Mouse (Mus musculus): ENCODE measurements around the gene Flii. TPM values are rescaled to one million over a fixed set of nuclear protein-coding genes. Genes with fewer than 3 reads are reported as not detected.

The Flii gene
- polyA plus RNA-seq, 1 experiment from 2014 or later = 77.7 TPM

DNA sequence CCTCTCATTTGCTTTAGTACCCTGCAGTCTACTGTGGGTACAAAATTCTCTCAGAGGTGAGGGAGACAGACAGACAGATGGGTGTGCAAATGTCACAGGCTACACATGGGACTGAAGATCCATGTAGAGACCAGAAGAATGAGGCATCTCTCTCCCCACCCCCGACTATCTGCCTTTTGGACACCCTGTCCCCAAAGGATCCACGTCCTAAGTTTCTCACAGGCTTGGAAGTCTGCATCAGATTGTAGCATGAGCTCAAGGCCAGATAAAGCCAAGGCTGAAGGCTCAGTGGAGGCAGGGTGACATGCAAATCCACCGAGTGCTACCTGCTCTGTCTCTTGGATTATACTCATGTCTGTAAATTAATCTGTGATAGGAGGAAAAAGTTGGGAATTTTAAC lies 9.4 kb upstream of the Flii start:
- Histone ChIP-seq H3K36me3 (peaks cover 65% of the 10 kb centered on the region), H3K27ac (no peak overlapping the region), H3K4me3 (no peak overlapping the region), H3K27me3 (ENCODE audit: low read depth, poor library complexity, severe bottlenecking) (no peaks in the 10 kb centered on the region), H3K9me3 (replicated peaks) (no peaks in the 10 kb centered on the region), H3K4me1 (no peaks in the 10 kb centered on the region)
- 78% methylated on average over 3 of the region's 3 CpGs for WGBS
- DNase-seq (ENCODE audit: low spot score) = no peak

- DNase-seq (ENCODE audit: low spot score) = no peak
- 85% methylated on average over 5 of the region's 5 CpGs for WGBS
- Histone ChIP-seq H3K27ac (no peak overlapping the region), H3K4me1 (no peaks in the 10 kb centered on the region), H3K36me3 (peaks cover 65% of the 10 kb centered on the region), H3K4me3 (no peak overlapping the region), H3K27me3 (ENCODE audit: low read depth, poor library complexity, severe bottlenecking) (no peaks in the 10 kb centered on the region), H3K9me3 (replicated peaks) (no peaks in the 10 kb centered on the region)
Observed at GRCm38 (mm10) chr11:60735191-60735590, 8.1 kb upstream of the Flii start.

- peaks cover 57% of the 10 kb centered on the region for H3K36me3 ChIP-seq
- H3K27me3 ChIP-seq (ENCODE audit: low read depth, poor library complexity, severe bottlenecking) = no peaks in the 10 kb centered on the region
- H3K27ac ChIP-seq = no peak overlapping the region
- H3K4me3 ChIP-seq = no peak overlapping the region
- H3K4me1 ChIP-seq = peaks cover 4% of the 10 kb centered on the region
- WGBS = 87% methylated on average over 2 of the region's 2 CpGs
- no peak for DNase-seq (ENCODE audit: low spot score)
- no peaks in the 10 kb centered on the region for H3K9me3 ChIP-seq (replicated peaks)
Observed at GRCm38 (mm10) chr11:60734206-60734605, 7.1 kb upstream of the Flii start.

DNA sequence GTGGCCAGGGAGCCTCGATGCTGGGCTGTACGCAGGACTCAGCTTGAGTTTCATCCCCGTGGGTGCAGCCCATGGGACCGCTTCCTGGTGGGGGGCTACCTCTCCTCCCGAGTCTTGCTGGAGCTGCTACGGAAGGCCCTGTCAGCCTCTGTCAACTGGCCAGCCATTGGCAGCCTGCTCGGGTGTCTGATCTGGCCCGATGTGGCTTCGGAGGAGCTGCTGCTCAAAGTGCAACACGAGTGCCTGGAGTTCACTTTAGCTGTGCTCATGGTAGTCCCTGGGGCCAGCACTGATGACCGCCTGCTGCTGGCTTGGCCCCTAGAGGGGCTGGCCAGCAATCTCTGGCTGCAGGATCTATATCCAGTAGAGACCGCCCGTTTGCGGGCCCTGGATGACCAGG lies 4.2 kb upstream of the Flii start:
- Histone ChIP-seq H3K9me3 (replicated peaks) (no peaks in the 10 kb centered on the region), H3K4me3 (no peak overlapping the region), H3K36me3 (peaks cover 45% of the 10 kb centered on the region), H3K27me3 (ENCODE audit: low read depth, poor library complexity, severe bottlenecking) (no peaks in the 10 kb centered on the region), H3K4me1 (peaks cover 29% of the 10 kb centered on the region), H3K27ac (no peak overlapping the region)
- DNase-seq (ENCODE audit: low spot score) = no peak
- 94% methylated on average over 14 of the region's 14 CpGs for WGBS

DNA sequence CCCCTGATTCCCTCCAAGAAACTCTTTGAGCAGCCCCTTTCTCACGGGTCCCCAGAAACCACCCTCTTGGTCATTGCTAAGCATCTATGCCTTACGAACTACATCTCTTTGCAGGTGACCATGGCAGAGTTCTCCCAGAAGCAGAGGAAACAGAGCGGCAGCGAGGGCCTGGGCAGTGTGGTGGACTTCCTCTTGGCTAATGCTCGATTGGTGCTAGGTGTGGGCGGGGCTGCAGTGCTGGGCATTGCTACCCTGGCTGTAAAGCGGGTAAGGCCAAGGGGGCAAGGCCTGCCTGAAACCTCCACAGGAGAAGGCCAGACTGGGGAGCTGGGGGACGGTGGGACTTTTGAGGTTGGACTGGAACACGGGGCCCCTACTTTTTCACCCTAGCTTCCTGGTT lies 3.1 kb upstream of the Flii start:
- Histone ChIP-seq H3K4me3 (no peak overlapping the region), H3K4me1 (peaks cover 34% of the 10 kb centered on the region), H3K27me3 (ENCODE audit: low read depth, poor library complexity, severe bottlenecking) (no peaks in the 10 kb centered on the region), H3K27ac (0 out of 2 replicates have a peak overlapping the region, but pooled peaks have one; percentile 12), H3K36me3 (peaks cover 41% of the 10 kb centered on the region), H3K9me3 (replicated peaks) (no peaks in the 10 kb centered on the region)
- 87% methylated on average over 9 of the region's 9 CpGs for WGBS
- DNase-seq (ENCODE audit: low spot score) = no peak

GRCm38 (mm10) chr11:60729217-60729641 lies 2.2 kb upstream of the Flii start:
- peak overlapping the region; percentile 89; the same call in 1 of the 2 replicates for H3K27ac ChIP-seq
- H3K27me3 ChIP-seq (ENCODE audit: low read depth, poor library complexity, severe bottlenecking) = no peaks in the 10 kb centered on the region
- peak overlapping the region; percentile 80 for H3K4me3 ChIP-seq
- 85% methylated on average over 6 of the region's 6 CpGs for WGBS
- H3K36me3 ChIP-seq = peaks cover 49% of the 10 kb centered on the region
- H3K9me3 ChIP-seq (replicated peaks) = no peaks in the 10 kb centered on the region
- H3K4me1 ChIP-seq = peaks cover 34% of the 10 kb centered on the region
- no peak for DNase-seq (ENCODE audit: low spot score)

DNA sequence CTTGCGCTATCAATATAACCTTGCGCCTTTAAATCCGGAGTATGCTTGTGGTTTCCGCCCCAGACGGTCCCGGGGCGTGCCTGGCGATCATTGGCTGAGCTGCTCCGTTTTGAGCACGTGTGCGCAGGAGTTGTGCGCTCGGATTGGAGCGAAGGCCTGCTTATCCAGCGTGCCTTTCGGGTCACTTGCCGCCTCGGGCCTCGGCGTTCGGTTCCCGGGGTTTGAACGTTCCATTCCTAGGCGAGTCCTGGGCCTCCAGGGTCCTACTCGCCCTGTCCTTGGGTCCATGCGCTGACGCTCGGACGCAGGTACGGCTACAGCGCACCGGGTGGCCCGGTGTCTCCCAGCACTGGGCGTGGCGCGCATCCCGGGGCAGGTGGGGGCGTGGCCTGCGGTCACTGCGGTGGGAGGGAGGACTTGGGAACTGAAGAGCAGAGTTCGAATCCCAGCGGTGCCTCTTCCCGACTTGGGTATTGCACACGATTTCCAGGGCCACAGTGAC lies 1.2 kb upstream of the Flii start, which contains the start of gene Mief2:
TSS of gene Mief2 (plus strand) at position 139 of the 502 bp plus-strand sequence.
- peak within 1 kb of the TSS; percentile 89 for H3K27ac ChIP-seq
- no peaks in the 10 kb centered on the region for H3K9me3 ChIP-seq (replicated peaks)
- H3K4me1 ChIP-seq = peaks cover 34% of the 10 kb centered on the region
- H3K36me3 ChIP-seq = peaks cover 49% of the 10 kb centered on the region
- H3K4me3 ChIP-seq = peak within 1 kb of the TSS; percentile 80
- under 1% methylated on average over 44 of the region's 44 CpGs for whole genome bisulfite sequencing
- no peaks in the 10 kb centered on the region for H3K27me3 ChIP-seq (ENCODE audit: low read depth, poor library complexity, severe bottlenecking)
- peak; percentile 90 for DNase-seq (ENCODE audit: low spot score)

DNA sequence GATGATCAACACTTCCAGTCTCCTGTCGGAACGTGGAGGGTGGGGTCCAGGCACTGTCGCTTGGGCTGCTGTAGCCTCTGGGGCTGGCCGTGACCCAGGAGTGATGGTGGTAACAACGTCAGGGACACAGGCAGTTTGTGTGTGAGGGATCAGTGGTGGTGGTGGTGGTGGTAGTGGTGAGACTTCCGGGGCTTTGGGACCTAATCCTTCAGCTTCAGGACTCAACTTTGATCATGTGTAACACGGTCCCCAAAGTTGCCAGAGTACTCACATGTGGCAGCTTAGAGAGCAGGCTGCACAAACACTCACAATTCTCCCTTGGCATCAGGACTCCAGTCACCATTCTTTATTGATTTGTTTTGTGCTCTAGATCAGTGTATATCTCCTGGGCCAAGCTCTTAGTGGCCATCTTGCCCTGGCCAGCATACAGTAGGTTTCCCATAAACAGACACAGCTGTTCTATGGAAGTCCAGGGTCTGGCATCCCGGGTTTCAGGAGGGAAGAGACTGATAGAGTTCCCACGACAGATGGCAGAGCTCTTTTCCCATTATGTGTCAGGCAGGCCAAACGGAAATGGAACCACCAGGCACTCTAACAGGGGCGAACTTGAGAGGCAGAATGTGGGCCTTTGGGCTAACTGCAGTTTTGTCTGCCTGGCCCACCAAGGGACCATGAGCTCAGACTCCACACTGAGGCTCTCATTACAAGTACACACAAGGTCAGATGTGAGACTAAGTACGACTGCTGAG lies 503 bp upstream of the Flii start:
- Histone ChIP-seq H3K4me1 (peaks cover 34% of the 10 kb centered on the region), H3K9me3 (replicated peaks) (no peaks in the 10 kb centered on the region), H3K27me3 (ENCODE audit: low read depth, poor library complexity, severe bottlenecking) (no peaks in the 10 kb centered on the region), H3K4me3 (peak overlapping the region; percentile 80), H3K36me3 (peaks cover 49% of the 10 kb centered on the region), H3K27ac (peak overlapping the region; percentile 89)
- DNase-seq (ENCODE audit: low spot score) = no peak
- 11% methylated on average over 12 of the region's 12 CpGs for WGBS

GRCm38 (mm10) chr11:60719263-60719662 lies 7.8 kb downstream of the Flii start:
- WGBS = 85% methylated on average over 5 of the region's 5 CpGs
- no peaks in the 10 kb centered on the region for H3K9me3 ChIP-seq (replicated peaks)
- no peaks in the 10 kb centered on the region for H3K4me1 ChIP-seq
- H3K27ac ChIP-seq = no peak overlapping the region
- no peaks in the 10 kb centered on the region for H3K27me3 ChIP-seq (ENCODE audit: low read depth, poor library complexity, severe bottlenecking)
- no peak for DNase-seq (ENCODE audit: low spot score)
- H3K4me3 ChIP-seq = no peak overlapping the region
- peaks cover 100% of the 10 kb centered on the region for H3K36me3 ChIP-seq

DNA sequence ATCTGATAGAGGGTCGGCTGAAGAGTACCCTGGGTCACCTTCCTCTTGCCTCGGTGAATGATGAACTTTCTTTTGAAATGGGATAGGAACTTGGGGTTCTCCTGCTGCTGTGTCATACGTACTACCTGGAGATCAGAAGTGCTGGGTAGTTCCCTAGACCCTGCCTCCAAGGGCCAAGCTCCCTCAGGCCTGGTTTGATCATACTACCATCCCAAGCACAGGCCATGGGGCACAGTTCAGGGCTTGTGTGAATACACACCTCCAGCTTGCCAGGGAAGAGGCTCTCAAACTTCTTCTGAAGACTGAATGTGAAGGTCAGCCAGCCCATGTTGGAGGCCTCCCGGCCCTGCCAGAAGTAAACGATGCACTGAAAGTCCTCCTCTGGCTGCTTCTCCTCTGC lies 11.2 kb downstream of the Flii start:
- 93% methylated on average over 5 of the region's 5 CpGs for WGBS
- H3K27me3 ChIP-seq (ENCODE audit: low read depth, poor library complexity, severe bottlenecking) = no peaks in the 10 kb centered on the region
- peaks cover 100% of the 10 kb centered on the region for H3K36me3 ChIP-seq
- no peak overlapping the region for H3K4me3 ChIP-seq
- no peak for DNase-seq (ENCODE audit: low spot score)
- no peaks in the 10 kb centered on the region for H3K4me1 ChIP-seq
- no peak overlapping the region for H3K27ac ChIP-seq
- H3K9me3 ChIP-seq (replicated peaks) = no peaks in the 10 kb centered on the region

GRCm38 (mm10) chr11:60712639-60713255 lies 14.3 kb downstream of the Flii start:
- WGBS = 96% methylated on average over 13 of the region's 13 CpGs
- no peaks in the 10 kb centered on the region for H3K4me1 ChIP-seq
- DNase-seq (ENCODE audit: low spot score) = no peak
- H3K27me3 ChIP-seq (ENCODE audit: low read depth, poor library complexity, severe bottlenecking) = no peaks in the 10 kb centered on the region
- H3K9me3 ChIP-seq (replicated peaks) = no peaks in the 10 kb centered on the region
- H3K36me3 ChIP-seq = peaks cover 100% of the 10 kb centered on the region
- H3K4me3 ChIP-seq = no peak overlapping the region
- H3K27ac ChIP-seq = no peak overlapping the region

- whole genome bisulfite sequencing = 93% methylated on average over 18 of the region's 18 CpGs
- Histone ChIP-seq H3K4me3 (no peak overlapping the region), H3K9me3 (replicated peaks) (no peaks in the 10 kb centered on the region), H3K36me3 (peaks cover 100% of the 10 kb centered on the region), H3K27ac (no peak overlapping the region), H3K27me3 (ENCODE audit: low read depth, poor library complexity, severe bottlenecking) (no peaks in the 10 kb centered on the region), H3K4me1 (no peaks in the 10 kb centered on the region)
- DNase-seq (ENCODE audit: low spot score) = no peak
Observed at GRCm38 (mm10) chr11:60712040-60712439, 15.0 kb downstream of the Flii start.

GRCm38 (mm10) chr11:60711218-60711617 lies 15.8 kb downstream of the Flii start:
- H3K27me3 ChIP-seq (ENCODE audit: low read depth, poor library complexity, severe bottlenecking) = no peaks in the 10 kb centered on the region
- no peak overlapping the region for H3K4me3 ChIP-seq
- H3K4me1 ChIP-seq = no peaks in the 10 kb centered on the region
- 96% methylated on average over 17 of the region's 17 CpGs for WGBS
- no peak for DNase-seq (ENCODE audit: low spot score)
- no peaks in the 10 kb centered on the region for H3K9me3 ChIP-seq (replicated peaks)
- H3K27ac ChIP-seq = no peak overlapping the region
- peaks cover 100% of the 10 kb centered on the region for H3K36me3 ChIP-seq

Measured in limb, embryonic 10.5 days (tissue).